Mouse (Mus musculus) monocyte, adult 59 days (primary cell): ENCODE results near the gene Irgm2. TPM values are rescaled to one million over a fixed set of nuclear protein-coding genes. Genes with fewer than 3 reads are reported as not detected.

Source experiments
- total RNA-seq, 2 experiments: library from RNA; stranded (reverse); gene quantifications; one replicate each; pipeline ENCODE4 v1.2.4; 2023

Gene Irgm2
- total RNA-seq = 10 to 100 TPM; 17.7 to 23.9 TPM

GRCm38 (mm10) chr11:58199229-58200037 lies at the start of gene Irgm2, which contains the start of gene Igtp:
TSS of gene Irgm2 (plus strand) at chr11:58199618.
TSS of gene Igtp (plus strand) at chr11:58199556.

GRCm38 (mm10) chr11:58168167-58168915 lies 31.1 kb upstream of the Irgm2 start, which contains the start of gene Gemin5:
TSS of gene Gemin5 (minus strand) at chr11:58168539.

GRCm38 (mm10) chr11:58171459-58172091 lies 27.8 kb upstream of the Irgm2 start, which contains the start of gene Mrpl22:
TSS of gene Mrpl22 (plus strand) at chr11:58171661.

Other genes starting within 250 kb of the Irgm2 start
- gene Larp1, start 190.6 kb upstream of the Irgm2 start, total RNA-seq = 10 to 100 TPM; 92.1 to 98.8 TPM
- not detected for gene Gm12248, start 106.5 kb upstream of the Irgm2 start, total RNA-seq
- gene Cnot8, start 95.5 kb upstream of the Irgm2 start, total RNA-seq = 10 to 100 TPM; 57.2 to 59.1 TPM
- gene Gemin5, start 31.1 kb upstream of the Irgm2 start, total RNA-seq = 10 to 100 TPM in 1 of 2 experiments, 1 to 10 TPM in 1; 9.2 to 11.2 TPM
- 10 to 100 TPM; 22.9 to 24.6 TPM for gene Mrpl22, start 28.0 kb upstream of the Irgm2 start, total RNA-seq
- 10 to 100 TPM; 20.8 to 21.2 TPM for gene Igtp, start 62 bp upstream of the Irgm2 start, total RNA-seq
- gene 4930438A08Rik, start 75.2 kb downstream of the Irgm2 start, total RNA-seq = not detected
- gene Zfp692, start 107.5 kb downstream of the Irgm2 start, total RNA-seq = 10 to 100 TPM; 15.4 to 16.2 TPM
- 10 to 100 TPM; 16.7 to 17.2 TPM for gene Zfp672, start 130.7 kb downstream of the Irgm2 start, total RNA-seq
- 10 to 100 TPM; 18.2 to 26.0 TPM for gene Sh3bp5l, start 131.1 kb downstream of the Irgm2 start, total RNA-seq
- not detected for gene Lypd8, start 179.4 kb downstream of the Irgm2 start, total RNA-seq
- gene 1810065E05Rik, start 221.5 kb downstream of the Irgm2 start, total RNA-seq = not detected
- not detected for gene Gm12253, start 232.9 kb downstream of the Irgm2 start, total RNA-seq